ENCODE assay signal across 10 mouse cellular contexts in genomic region chr16:37715173-37715572, GRCm38 (mm10).
DNase-seq lines count a peak whose midpoint lies in the region; ATAC-seq and TF ChIP-seq lines count a peak whose summit lies in the region.
"Had no signal": no experiment of that assay in that cellular context is flagged by ENCODE, and none has a peak within 500 bp of the region (broad histone marks: within the 10 kb centered on the region; RNA-seq: fewer than 3 reads in every experiment).

No protein-coding gene starts in this region.

- whole genome bisulfite sequencing in heart, embryonic 11.5 days (ENCODE audit: insufficient replicate concordance): 58% methylated on average over 7 of the region's 7 CpGs
- 65% methylated on average over 7 of the region's 7 CpGs for WGBS in liver, postnatal 0 days (ENCODE audit: insufficient replicate concordance)
- WGBS in embryonic facial prominence, embryonic 14.5 days: 23% methylated on average over 7 of the region's 7 CpGs
- 55% methylated on average over 7 of the region's 7 CpGs for WGBS in olfactory bulb, adult 2 months

- no peak for TF ChIP-seq EP300 in liver, postnatal 0 days (IDR thresholded peaks at IDR 0.05; ENCODE audit: low read depth)

- H3K4me2 ChIP-seq in heart, embryonic 11.5 days: no peak overlapping the region
- H3K4me2 ChIP-seq in liver, postnatal 0 days (ENCODE audit: low read depth, low read length): no peak overlapping the region
- H3K4me2 ChIP-seq in embryonic facial prominence, embryonic 14.5 days (ENCODE audit: low read depth, low read length): peak overlapping the region; percentile 20; the same call in 1 of the 2 replicates
- H3K4me2 ChIP-seq: heart, embryonic 12.5 days had no signal

- no peaks in the 10 kb centered on the region for H3K4me1 ChIP-seq in heart, embryonic 11.5 days (ENCODE audit: control insufficient read depth, insufficient read depth, low read length)
- H3K4me1 ChIP-seq in liver, postnatal 0 days (ENCODE audit: insufficient read depth): no peaks in the 10 kb centered on the region
- H3K4me1 ChIP-seq in embryonic facial prominence, embryonic 14.5 days (ENCODE audit: control insufficient read depth, insufficient read depth, low read length): peaks cover 21% of the 10 kb centered on the region; the same call in 1 of the 2 replicates
- H3K4me1 ChIP-seq in olfactory bulb, adult 2 months (ENCODE audit: control insufficient read depth, insufficient read depth, low read length): peaks cover 2% of the 10 kb centered on the region; the same call in 1 of the 2 replicates

- H3K27me3 ChIP-seq in heart, embryonic 11.5 days (ENCODE audit: control insufficient read depth, insufficient read depth, low read length): no peaks in the 10 kb centered on the region
- no peaks in the 10 kb centered on the region for H3K27me3 ChIP-seq in liver, postnatal 0 days (ENCODE audit: insufficient read depth, low read length)
- H3K27me3 ChIP-seq in embryonic facial prominence, embryonic 14.5 days (replicated peaks; ENCODE audit: control insufficient read depth, insufficient read depth, low read length): no peaks in the 10 kb centered on the region
- H3K27me3 ChIP-seq: heart, embryonic 12.5 days had no signal

- no peaks in the 10 kb centered on the region for H3K36me3 ChIP-seq in heart, embryonic 11.5 days (ENCODE audit: control insufficient read depth, insufficient read depth, low read length)
- no peaks in the 10 kb centered on the region for H3K36me3 ChIP-seq in liver, postnatal 0 days (replicated peaks; ENCODE audit: insufficient read depth, low read length)
- no peaks in the 10 kb centered on the region for H3K36me3 ChIP-seq in embryonic facial prominence, embryonic 14.5 days (ENCODE audit: control insufficient read depth, insufficient read depth, low read length)
- H3K36me3 ChIP-seq: heart, embryonic 12.5 days had no signal

- H3K4me3 ChIP-seq in heart, embryonic 11.5 days (ENCODE audit: low read depth, low read length): no peak overlapping the region
- H3K4me3 ChIP-seq in liver, postnatal 0 days (ENCODE audit: low read depth, low read length): no peak overlapping the region
- no peak overlapping the region for H3K4me3 ChIP-seq in embryonic facial prominence, embryonic 14.5 days (ENCODE audit: low read depth, low read length)
- H3K4me3 ChIP-seq in olfactory bulb, adult 2 months (ENCODE audit: insufficient read depth, low read depth, low read length): no peak overlapping the region
- H3K4me3 ChIP-seq: heart, embryonic 12.5 days had no signal

- 0 out of 2 replicates have a peak overlapping the region, but pooled peaks have one; percentile 41 for H3K27ac ChIP-seq in heart, embryonic 11.5 days (ENCODE audit: low read depth, low read length)
- H3K27ac ChIP-seq in liver, postnatal 0 days (ENCODE audit: low read depth): no peak overlapping the region
- H3K27ac ChIP-seq in embryonic facial prominence, embryonic 14.5 days (replicated peaks; ENCODE audit: low read depth, low read length): peak overlapping the region; percentile 69
- H3K27ac ChIP-seq in olfactory bulb, adult 2 months (ENCODE audit: insufficient read depth, low read depth, low read length): peak overlapping the region; percentile 15; the same call in 1 of the 2 replicates

- DNase-seq in heart, adult 9 months (ENCODE audit: low spot score in 2 of 2): no peak
- peak; percentile 10 for DNase-seq in liver
- DNase-seq in liver, postnatal 0 days: no peak
- peak; percentile 87 for DNase-seq in embryonic facial prominence, embryonic 14.5 days (ENCODE audit: low spot score)
- no peak for DNase-seq in layer of hippocampus, postnatal 14 days (ENCODE audit: low spot score in 2 of 2)
- DNase-seq in cerebellum, postnatal 4 days (ENCODE audit: low spot score in 2 of 2): no peak

- no peaks in the 10 kb centered on the region for H3K9me3 ChIP-seq in heart, embryonic 11.5 days (replicated peaks; ENCODE audit: control insufficient read depth, low read length)
- no peaks in the 10 kb centered on the region for H3K9me3 ChIP-seq in liver, postnatal 0 days (ENCODE audit: low read length)
- no peaks in the 10 kb centered on the region for H3K9me3 ChIP-seq in embryonic facial prominence, embryonic 14.5 days (ENCODE audit: control insufficient read depth, low read length)
- H3K9me3 ChIP-seq: heart, embryonic 12.5 days had no signal

- H3K9ac ChIP-seq in heart, embryonic 11.5 days (ENCODE audit: low read depth, low read length): no peak overlapping the region
- H3K9ac ChIP-seq in liver, postnatal 0 days (replicated peaks): no peak overlapping the region
- no peak overlapping the region for H3K9ac ChIP-seq in embryonic facial prominence, embryonic 14.5 days (ENCODE audit: low read depth, low read length)
- H3K9ac ChIP-seq: heart, embryonic 12.5 days had no signal

- no peak for ATAC-seq in heart, embryonic 11.5 days (replicated peaks; ENCODE audit: insufficient number of reproducible peaks, low FRiP score, low TSS enrichment)
- no peak for ATAC-seq in liver, postnatal 0 days
- peak; percentile 85 for ATAC-seq in embryonic facial prominence, embryonic 14.5 days (ENCODE audit: low read depth)
- ATAC-seq: CD4-positive, CD25-positive, alpha-beta regulatory T cell, adult 4 months had no signal

- no peak for TF ChIP-seq POLR2A in olfactory bulb, adult 2 months (IDR thresholded peaks at IDR 0.05; ENCODE audit: insufficient read depth, low read depth, low read length)

- no peak for TF ChIP-seq CTCF in liver, postnatal 0 days (IDR thresholded peaks at IDR 0.05; ENCODE audit: low read depth)
- no peak for TF ChIP-seq CTCF in olfactory bulb, adult 2 months (IDR thresholded peaks at IDR 0.05; ENCODE audit: insufficient read depth, low read depth, low read length)

Comparison
In these comparisons a context has a peak if more than half of its experiments do, and no peak if none do; other contexts are left out.
1. DNase-seq: peak in liver (single experiment) and embryonic facial prominence, embryonic 14.5 days (single experiment); none in heart, adult 9 months (0 of 2), liver, postnatal 0 days (single experiment), layer of hippocampus, postnatal 14 days (0 of 2) and cerebellum, postnatal 4 days (0 of 2).